In the genomic region with DNA sequence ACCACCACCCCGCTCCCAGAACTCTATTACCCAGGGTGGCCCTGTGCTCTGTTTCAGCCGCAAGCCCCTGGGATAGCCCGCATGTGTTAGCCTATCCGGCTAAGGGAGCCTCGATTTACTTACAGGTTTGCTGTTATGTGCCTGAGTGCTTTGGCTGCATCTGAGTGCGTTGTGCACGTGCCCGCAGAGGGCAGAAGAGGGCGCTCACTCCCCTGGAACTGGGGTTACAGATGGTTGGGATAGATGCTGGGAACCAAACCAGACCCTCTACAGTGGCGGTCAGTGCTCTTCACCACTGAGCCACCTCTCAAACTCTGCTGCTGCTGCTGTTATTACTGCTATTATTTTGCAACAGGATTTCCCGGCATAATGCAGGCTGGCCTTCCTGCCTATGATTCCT, we compare ENCODE assay signal across 1 mouse cellular context.
TF ChIP-seq lines count a peak whose summit lies in the region.

No protein-coding gene starts in this region.

TF ChIP-seq in MEL, 35 proteins besides CTCF, POLR2A, EP300 and RAD21:
- TF ChIP-seq NELFE (IDR thresholded peaks at IDR 0.05; ENCODE audit: low read depth, low read length) (no peak), RCOR1 (IDR thresholded peaks at IDR 0.05; ENCODE audit: low read depth, low read length) (no peak), MXI1 (IDR thresholded peaks at IDR 0.05; ENCODE audit: low read depth, low read length) (no peak), GATA1 (IDR thresholded peaks at IDR 0.05; ENCODE audit: low read depth, low read length) (no peak), USF2 (IDR thresholded peaks at IDR 0.05; ENCODE audit: borderline replicate concordance in 1 of 2, insufficient read depth in 1 of 2, low read depth in 1 of 2, low read length in 2 of 2) (no peak), POLR2AphosphoS2 (IDR thresholded peaks at IDR 0.05; ENCODE audit: low read length) (no peak), ZMIZ1 (IDR thresholded peaks at IDR 0.05; ENCODE audit: low read depth, low read length) (no peak), HCFC1 (IDR thresholded peaks at IDR 0.05; ENCODE audit: low read depth, low read length) (no peak), TCF12 (IDR thresholded peaks at IDR 0.05; ENCODE audit: low read depth, low read length) (no peak), MAX (IDR thresholded peaks at IDR 0.05; ENCODE audit: low read length) (no peak), KAT2A (conservative IDR thresholded peaks at IDR 0.05; ENCODE audit: low read depth, low read length) (no peak), ZNF384 (IDR thresholded peaks at IDR 0.05; ENCODE audit: low read depth, low read length) (no peak), USF1 (IDR thresholded peaks at IDR 0.05; ENCODE audit: low read depth, low read length) (no peak), ZKSCAN1 (IDR thresholded peaks at IDR 0.05; ENCODE audit: low read depth, low read length) (no peak), UBTF (IDR thresholded peaks at IDR 0.05; ENCODE audit: borderline replicate concordance, insufficient read depth, low read depth, low read length) (no peak)
